ENCODE assay signal across 9 mouse cellular contexts in the genomic region with DNA sequence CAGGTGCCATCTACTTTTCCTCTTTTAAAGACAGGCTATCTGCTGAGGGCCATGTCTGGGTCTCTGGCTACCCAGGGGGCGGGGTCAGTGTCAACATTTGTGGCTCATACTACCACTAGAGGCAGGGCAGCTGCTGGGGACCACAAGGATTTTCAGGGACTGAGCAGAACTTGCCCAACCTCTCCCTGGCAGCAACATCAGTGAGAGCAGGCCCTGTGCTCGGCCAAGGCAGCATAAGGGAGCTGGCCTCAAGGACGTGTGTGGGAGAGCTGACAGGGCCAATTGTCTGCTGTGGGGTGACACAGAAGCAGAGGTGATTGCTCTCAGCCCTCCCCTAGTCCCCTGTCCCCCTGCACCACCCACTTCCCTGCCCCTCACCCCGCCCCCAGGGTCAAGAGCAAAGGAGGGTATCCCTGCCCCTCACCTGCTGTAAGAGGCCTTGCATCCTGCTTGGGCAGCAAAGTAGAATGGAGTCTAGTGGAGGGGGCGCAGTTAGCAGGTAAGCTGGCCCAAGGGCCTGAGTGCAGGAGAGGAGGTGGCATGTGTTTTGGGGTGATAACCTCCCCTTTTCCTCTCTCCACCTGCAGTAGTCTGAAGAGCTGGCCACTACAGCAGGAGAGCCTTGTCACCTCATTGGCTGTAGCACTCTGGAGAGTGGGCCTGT. TPM values are rescaled to one million over a fixed set of nuclear protein-coding genes. Genes with fewer than 3 reads are reported as not detected.
DNase-seq lines count a peak whose midpoint lies in the region; ATAC-seq and TF ChIP-seq lines count a peak whose summit lies in the region.
"Had no signal": no experiment of that assay in that cellular context is flagged by ENCODE, and none has a peak within 500 bp of the region (broad histone marks: within the 10 kb centered on the region; RNA-seq: fewer than 3 reads in every experiment).

No protein-coding gene starts in this region.

- no peaks in the 10 kb centered on the region for H3K9me3 ChIP-seq in embryonic facial prominence, embryonic 13.5 days
- H3K9me3 ChIP-seq in embryonic facial prominence, embryonic 10.5 days, result no peaks in the 10 kb centered on the region
- H3K9me3 ChIP-seq in midbrain, embryonic 13.5 days, result no peaks in the 10 kb centered on the region
- H3K9me3 ChIP-seq in midbrain, postnatal 0 days (ENCODE audit: low read length), result no peaks in the 10 kb centered on the region
- H3K9me3 ChIP-seq in intestine, embryonic 15.5 days, result no peaks in the 10 kb centered on the region
- H3K9me3 ChIP-seq in stomach, embryonic 16.5 days (replicated peaks; ENCODE audit: control insufficient read depth, low read length), result no peaks in the 10 kb centered on the region
- H3K9me3 ChIP-seq in neural tube, embryonic 15.5 days (replicated peaks), result no peaks in the 10 kb centered on the region

- H3K27me3 ChIP-seq in embryonic facial prominence, embryonic 13.5 days, result no peaks in the 10 kb centered on the region
- no peaks in the 10 kb centered on the region for H3K27me3 ChIP-seq in embryonic facial prominence, embryonic 10.5 days (replicated peaks; ENCODE audit: low read depth, poor library complexity, severe bottlenecking)
- H3K27me3 ChIP-seq in midbrain, embryonic 13.5 days, result no peaks in the 10 kb centered on the region
- no peaks in the 10 kb centered on the region for H3K27me3 ChIP-seq in midbrain, postnatal 0 days (ENCODE audit: insufficient read depth, low read length)
- H3K27me3 ChIP-seq in intestine, embryonic 15.5 days (replicated peaks), result no peaks in the 10 kb centered on the region
- H3K27me3 ChIP-seq in stomach, embryonic 16.5 days (ENCODE audit: control insufficient read depth, insufficient read depth, low read length), result no peaks in the 10 kb centered on the region
- no peaks in the 10 kb centered on the region for H3K27me3 ChIP-seq in neural tube, embryonic 15.5 days (replicated peaks)

- H3K27ac ChIP-seq in embryonic facial prominence, embryonic 13.5 days, result no peak overlapping the region
- H3K27ac ChIP-seq in embryonic facial prominence, embryonic 10.5 days (replicated peaks), result no peak overlapping the region
- no peak overlapping the region for H3K27ac ChIP-seq in midbrain, embryonic 13.5 days
- H3K27ac ChIP-seq in midbrain, postnatal 0 days (ENCODE audit: low read depth, low read length), result no peak overlapping the region
- no peak overlapping the region for H3K27ac ChIP-seq in intestine, embryonic 15.5 days
- H3K27ac ChIP-seq in stomach, embryonic 16.5 days (ENCODE audit: low read length), result no peak overlapping the region
- no peak overlapping the region for H3K27ac ChIP-seq in neural tube, embryonic 15.5 days (replicated peaks)
- H3K27ac ChIP-seq: liver, embryonic 14.5 days had no signal

- DNase-seq in embryonic facial prominence, embryonic 10.5 days (ENCODE audit: low spot score), result no peak
- DNase-seq in midbrain, postnatal 0 days (ENCODE audit: low spot score), result no peak
- DNase-seq in cerebellum, adult 18-20 months, result no peak

- TF ChIP-seq CTCF in midbrain, postnatal 0 days (IDR thresholded peaks at IDR 0.05), result no peak

- no peaks in the 10 kb centered on the region for H3K4me1 ChIP-seq in embryonic facial prominence, embryonic 13.5 days
- no peaks in the 10 kb centered on the region for H3K4me1 ChIP-seq in embryonic facial prominence, embryonic 10.5 days
- no peaks in the 10 kb centered on the region for H3K4me1 ChIP-seq in midbrain, embryonic 13.5 days (replicated peaks)
- no peaks in the 10 kb centered on the region for H3K4me1 ChIP-seq in midbrain, postnatal 0 days (ENCODE audit: insufficient read depth, low read length)
- 0 out of 2 replicates have a peak, but pooled peaks cover 5% of the 10 kb centered on the region for H3K4me1 ChIP-seq in intestine, embryonic 15.5 days (replicated peaks)
- H3K4me1 ChIP-seq in stomach, embryonic 16.5 days (ENCODE audit: control insufficient read depth, insufficient read depth, low read length), result no peaks in the 10 kb centered on the region; the same call in 1 of the 2 replicates
- H3K4me1 ChIP-seq in neural tube, embryonic 15.5 days, result no peaks in the 10 kb centered on the region

- H3K9ac ChIP-seq in embryonic facial prominence, embryonic 13.5 days, result no peak overlapping the region
- no peak overlapping the region for H3K9ac ChIP-seq in midbrain, embryonic 13.5 days (replicated peaks)
- H3K9ac ChIP-seq in midbrain, postnatal 0 days (replicated peaks; ENCODE audit: low read length, poor library complexity, severe bottlenecking), result no peak overlapping the region
- no peak overlapping the region for H3K9ac ChIP-seq in intestine, embryonic 15.5 days
- no peak overlapping the region for H3K9ac ChIP-seq in stomach, embryonic 16.5 days (ENCODE audit: low read length)
- no peak overlapping the region for H3K9ac ChIP-seq in neural tube, embryonic 15.5 days (replicated peaks)
- H3K9ac ChIP-seq: liver, embryonic 14.5 days had no signal

- no peak overlapping the region for H3K4me2 ChIP-seq in embryonic facial prominence, embryonic 13.5 days
- no peak overlapping the region for H3K4me2 ChIP-seq in midbrain, embryonic 13.5 days (replicated peaks)
- H3K4me2 ChIP-seq in midbrain, postnatal 0 days (ENCODE audit: low read depth, low read length, poor library complexity, severe bottlenecking), result no peak overlapping the region
- H3K4me2 ChIP-seq in intestine, embryonic 15.5 days (replicated peaks), result no peak overlapping the region
- H3K4me2 ChIP-seq in stomach, embryonic 16.5 days (ENCODE audit: low read depth, low read length), result no peak overlapping the region
- no peak overlapping the region for H3K4me2 ChIP-seq in neural tube, embryonic 15.5 days

- ATAC-seq in embryonic facial prominence, embryonic 13.5 days (ENCODE audit: insufficient number of reproducible peaks, insufficient read depth, low FRiP score, low TSS enrichment, low read depth), result peak; percentile 48; the same call in 1 of the 2 replicates
- ATAC-seq in midbrain, embryonic 13.5 days, result peak; percentile 30; the same call in 1 of the 2 replicates
- no peak for ATAC-seq in midbrain, postnatal 0 days (ENCODE audit: low FRiP score)
- peak; percentile 71 for ATAC-seq in intestine, embryonic 15.5 days
- peak; percentile 47; the same call in 1 of the 2 replicates for ATAC-seq in stomach, embryonic 16.5 days (ENCODE audit: insufficient read depth, low FRiP score)
- ATAC-seq in neural tube, embryonic 15.5 days (ENCODE audit: low FRiP score), result no peak

- no peaks in the 10 kb centered on the region for H3K36me3 ChIP-seq in embryonic facial prominence, embryonic 13.5 days
- H3K36me3 ChIP-seq in embryonic facial prominence, embryonic 10.5 days (replicated peaks), result no peaks in the 10 kb centered on the region
- H3K36me3 ChIP-seq in midbrain, embryonic 13.5 days, result no peaks in the 10 kb centered on the region
- no peaks in the 10 kb centered on the region for H3K36me3 ChIP-seq in midbrain, postnatal 0 days (ENCODE audit: insufficient read depth, low read length)
- no peaks in the 10 kb centered on the region for H3K36me3 ChIP-seq in intestine, embryonic 15.5 days
- H3K36me3 ChIP-seq in stomach, embryonic 16.5 days (ENCODE audit: control insufficient read depth, insufficient read depth, low read length), result no peaks in the 10 kb centered on the region
- H3K36me3 ChIP-seq in neural tube, embryonic 15.5 days, result no peaks in the 10 kb centered on the region

- WGBS in embryonic facial prominence, embryonic 13.5 days, result 61% methylated on average over 5 of the region's 5 CpGs
- WGBS in embryonic facial prominence, embryonic 10.5 days, result 71% methylated on average over 5 of the region's 5 CpGs
- WGBS in midbrain, embryonic 13.5 days, result 72% methylated on average over 5 of the region's 5 CpGs
- 77% methylated on average over 5 of the region's 5 CpGs for WGBS in midbrain, postnatal 0 days
- 62% methylated on average over 5 of the region's 5 CpGs for WGBS in intestine, embryonic 15.5 days
- 69% methylated on average over 5 of the region's 5 CpGs for WGBS in stomach, embryonic 16.5 days
- WGBS in neural tube, embryonic 15.5 days, result 73% methylated on average over 5 of the region's 5 CpGs

- H3K4me3 ChIP-seq in embryonic facial prominence, embryonic 13.5 days, result no peak overlapping the region
- no peak overlapping the region for H3K4me3 ChIP-seq in embryonic facial prominence, embryonic 10.5 days
- H3K4me3 ChIP-seq in midbrain, embryonic 13.5 days (replicated peaks), result no peak overlapping the region
- no peak overlapping the region for H3K4me3 ChIP-seq in midbrain, postnatal 0 days (ENCODE audit: low read depth, low read length)
- no peak overlapping the region for H3K4me3 ChIP-seq in intestine, embryonic 15.5 days (replicated peaks)
- no peak overlapping the region for H3K4me3 ChIP-seq in stomach, embryonic 16.5 days (replicated peaks; ENCODE audit: low read length)
- no peak overlapping the region for H3K4me3 ChIP-seq in neural tube, embryonic 15.5 days (replicated peaks)

RNA-seq across cellular contexts. Expression of gene Slc35f5, which starts 51.7 kb away (rescaled TPM):
- 39.2 and 44.8 TPM in 2 replicates for polyA plus RNA-seq in embryonic facial prominence, embryonic 13.5 days (2015; fragmentation: Nextera tagmentation; extraction: Ambion mirVana)
- polyA plus RNA-seq in embryonic facial prominence, embryonic 10.5 days (2016; fragmentation: Nextera tagmentation; extraction: Ambion mirVana), result 21.4 and 21.7 TPM in 2 replicates
- 25.3 and 28.8 TPM in 2 replicates for polyA plus RNA-seq in midbrain, embryonic 13.5 days (2015; fragmentation: Nextera tagmentation; extraction: Ambion mirVana)
- total RNA-seq in midbrain, postnatal 0 days (2014; rRNA removed), result 17.6 and 23.0 TPM in 2 replicates
- 28.0 and 34.8 TPM in 2 replicates for polyA plus RNA-seq in midbrain, postnatal 0 days (2015; fragmentation: Nextera tagmentation; extraction: Ambion mirVana)
- 54.5 and 56.1 TPM in 2 replicates for polyA plus RNA-seq in intestine, embryonic 15.5 days (2015; fragmentation: Nextera tagmentation; extraction: Ambion mirVana)
- 69.2 and 71.5 TPM in 2 replicates for polyA plus RNA-seq in stomach, embryonic 16.5 days (2015; fragmentation: Nextera tagmentation; extraction: Ambion mirVana)
- polyA plus RNA-seq in neural tube, embryonic 15.5 days (2015; fragmentation: Nextera tagmentation; extraction: Ambion mirVana), result 35.8 and 41.5 TPM in 2 replicates

Comparison
In these comparisons a context has a peak if more than half of its experiments do, and no peak if none do; other contexts are left out.
1. ATAC-seq: peak in embryonic facial prominence, embryonic 13.5 days (single experiment), midbrain, embryonic 13.5 days (single experiment), intestine, embryonic 15.5 days (single experiment) and stomach, embryonic 16.5 days (single experiment); none in midbrain, postnatal 0 days (single experiment) and neural tube, embryonic 15.5 days (single experiment).